Mouse (Mus musculus) liver, embryonic 14.5 days (tissue): ENCODE results near the gene Clpsl2.

ENCODE experiments used
- CTCF ChIP-seq: IDR thresholded peaks from 2 replicates; pipeline ENCODE4 v1.5.1; 2016; ENCODE audit warnings: antibody characterized with exemption, low read depth, control low read depth
- EP300 ChIP-seq: IDR thresholded peaks from 2 replicates; pipeline ENCODE4 v1.6.1; 2016; ENCODE audit warnings: antibody characterized with exemption, low read depth

DNA sequence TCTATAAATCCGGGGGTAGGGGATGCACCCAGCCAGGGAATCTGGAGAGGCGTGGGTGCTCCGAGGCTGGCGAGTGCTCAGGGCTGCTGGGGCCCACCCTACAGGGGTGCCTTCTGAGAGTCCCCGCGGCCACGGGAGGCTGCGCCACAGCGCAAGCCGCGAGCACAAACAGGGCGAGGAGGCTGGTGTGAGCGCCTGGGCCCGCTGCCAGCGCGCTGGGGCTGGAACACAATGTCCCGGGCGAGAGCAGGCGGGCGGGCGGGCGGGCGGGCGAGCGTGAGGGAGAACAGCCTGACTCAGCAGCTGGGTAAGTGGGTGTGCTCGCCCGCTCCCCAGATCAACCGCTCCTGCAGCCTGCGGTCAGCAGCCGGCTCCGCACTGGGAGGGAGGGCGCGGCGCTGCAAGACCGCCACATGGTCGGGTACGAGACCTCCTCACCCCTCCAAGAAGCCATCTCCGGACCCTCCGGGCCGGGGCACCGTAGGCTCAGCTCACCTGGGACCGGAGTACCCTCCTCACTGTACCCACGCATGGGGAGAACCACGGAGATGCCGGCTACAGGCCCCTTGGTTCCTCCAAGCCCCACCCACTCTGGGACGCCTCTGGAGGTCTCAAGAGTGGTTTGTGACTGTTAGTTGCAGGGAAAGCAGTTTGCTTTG lies 31.1 kb upstream of the Clpsl2 start:
- TF ChIP-seq CTCF: no peak
- TF ChIP-seq EP300: no peak
